Mouse (Mus musculus) E14TG2a.4 (cell line): ENCODE data around the gene Syp.

Experiments
- H3K27me3 ChIP-seq: 2 replicates; pipeline ENCODE4 v1.6.1; 2014; ENCODE audit warnings: low read length, control low read depth; ENCODE audit not compliant: insufficient read depth
- H3K36me3 ChIP-seq: 2 replicates; pipeline ENCODE4 v1.6.1; 2014; ENCODE audit warnings: low read length, control low read depth; ENCODE audit not compliant: insufficient read depth
- H3K4me1 ChIP-seq: replicated peaks from 2 replicates; pipeline ENCODE4 v1.6.1; 2014; ENCODE audit warnings: low read depth, low read length, control low read depth
- H3K4me3 ChIP-seq: replicated peaks from 2 replicates; pipeline ENCODE4 v1.5.1; 2014; ENCODE audit warnings: mild to moderate bottlenecking, low read length
- H3K9me3 ChIP-seq: 2 replicates; pipeline ENCODE4 v1.6.1; 2014; ENCODE audit warnings: low read length, control low read depth
- CTCF ChIP-seq: conservative IDR thresholded peaks from 2 replicates; pipeline ENCODE4 v1.5.1; 2014; ENCODE audit warnings: low read length
- NANOG ChIP-seq: IDR thresholded peaks from 2 replicates; pipeline ENCODE4 v1.6.1; 2014; ENCODE audit warnings: borderline replicate concordance, low read length, mixed read lengths
- POU5F1 ChIP-seq: IDR thresholded peaks from 2 replicates; pipeline ENCODE4 v1.6.1; 2014; ENCODE audit warnings: low read length, borderline replicate concordance

The Syp gene

DNA sequence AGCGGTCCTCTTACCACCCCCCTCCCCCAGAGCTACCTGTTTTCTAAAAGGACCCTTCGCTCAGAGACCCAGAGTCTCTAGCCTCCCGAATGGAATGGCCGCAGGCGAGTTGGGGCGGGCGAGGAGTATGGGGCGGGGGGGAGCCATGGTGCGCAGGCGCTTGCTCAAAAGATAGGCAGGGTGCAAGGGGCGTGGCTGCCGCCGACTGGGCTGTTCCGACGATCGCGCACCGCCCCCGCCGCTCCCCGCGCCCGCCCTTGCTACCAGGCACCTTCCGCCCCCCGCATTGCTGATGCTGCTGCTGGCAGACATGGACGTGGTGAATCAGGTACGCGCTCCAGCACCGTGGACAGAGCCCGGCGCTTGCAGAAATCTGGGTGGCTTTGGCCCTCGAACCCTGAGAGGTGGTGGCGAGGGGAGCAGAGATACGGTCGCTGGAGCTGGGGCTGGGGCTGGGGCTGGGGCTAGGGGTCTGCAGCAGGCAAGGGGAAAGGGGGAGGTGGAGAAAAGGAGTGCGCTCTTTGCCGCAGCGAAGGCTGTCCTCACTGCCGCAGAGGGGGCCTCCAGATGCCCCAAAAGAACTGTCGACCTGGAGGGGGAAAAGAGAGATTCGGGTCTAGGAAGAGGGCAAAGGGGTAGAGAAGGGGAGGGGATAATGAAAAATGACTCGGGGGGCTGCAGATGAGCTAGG, at the start of gene Syp:
Syp (plus strand) TSS at position 71 of the 691 bp plus-strand sequence.
- H3K4me3 ChIP-seq = peak within 1 kb of the TSS; percentile 53
- TF ChIP-seq CTCF = no peak
- TF ChIP-seq NANOG = no peak
- no peak for TF ChIP-seq POU5F1

DNA sequence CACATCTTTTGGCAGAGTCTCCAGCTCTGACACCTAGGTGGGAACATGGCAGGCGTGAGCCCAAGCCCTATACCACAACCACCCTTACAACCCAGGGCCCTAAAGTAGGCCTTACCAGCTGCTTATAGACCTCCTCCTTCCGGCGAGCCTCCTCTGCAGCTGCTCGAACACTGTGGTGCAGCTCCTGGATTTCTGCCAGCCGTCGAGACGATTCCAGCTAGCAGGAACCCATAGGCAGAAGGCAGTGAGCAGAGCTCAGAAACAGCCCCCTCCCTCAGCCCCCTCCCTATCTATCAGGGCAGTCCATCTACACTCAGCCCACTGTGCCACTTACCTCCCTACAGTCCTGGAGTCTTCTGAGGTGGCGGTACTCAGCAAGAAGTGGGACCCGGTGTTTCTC, 42.9 kb upstream of the Syp start:
- no peaks in the 10 kb centered on the region for H3K27me3 ChIP-seq
- TF ChIP-seq CTCF (no peak), POU5F1 (no peak), NANOG (no peak)
- H3K4me1 ChIP-seq = 0 out of 2 replicates have a peak, but pooled peaks cover 5% of the 10 kb centered on the region

More for the DNA sequence above, at the start of gene Syp:
- Histone ChIP-seq H3K27me3 (peaks cover 29% of the 10 kb centered on the region), H3K36me3 (no peaks in the 10 kb centered on the region), H3K4me1 (peaks cover 31% of the 10 kb centered on the region), H3K9me3 (no peaks in the 10 kb centered on the region)

DNA sequence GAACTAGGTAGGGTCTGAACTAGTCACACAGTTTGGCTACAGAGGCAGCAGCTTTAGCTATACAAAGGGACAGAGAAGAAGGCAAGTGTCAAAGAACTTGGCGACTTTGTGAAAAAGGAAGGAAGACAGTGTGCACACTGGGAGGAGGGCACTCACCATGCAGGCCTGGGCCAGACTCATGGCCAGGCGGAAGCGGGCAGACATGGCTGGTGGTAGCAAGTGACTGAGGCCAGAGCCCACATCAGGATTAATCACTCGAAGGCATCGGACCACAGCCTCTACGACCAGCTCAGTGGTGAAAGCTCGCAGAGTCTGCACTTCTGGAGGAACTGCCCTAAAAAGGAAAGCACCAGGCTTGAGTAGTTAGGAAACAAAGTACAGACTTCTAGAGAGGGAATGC, 34.3 kb upstream of the Syp start:
- H3K9me3 ChIP-seq = no peaks in the 10 kb centered on the region
- no peak overlapping the region for H3K4me3 ChIP-seq
- peaks cover 10% of the 10 kb centered on the region for H3K4me1 ChIP-seq
- H3K36me3 ChIP-seq = peaks cover 37% of the 10 kb centered on the region
- no peak for TF ChIP-seq CTCF
- TF ChIP-seq NANOG = no peak
- TF ChIP-seq POU5F1 = no peak
- H3K27me3 ChIP-seq = peaks cover 12% of the 10 kb centered on the region

More for the DNA sequence above, 42.9 kb upstream of the Syp start:
- H3K36me3 ChIP-seq = peaks cover 63% of the 10 kb centered on the region
- H3K9me3 ChIP-seq = no peaks in the 10 kb centered on the region
- no peak overlapping the region for H3K4me3 ChIP-seq

DNA sequence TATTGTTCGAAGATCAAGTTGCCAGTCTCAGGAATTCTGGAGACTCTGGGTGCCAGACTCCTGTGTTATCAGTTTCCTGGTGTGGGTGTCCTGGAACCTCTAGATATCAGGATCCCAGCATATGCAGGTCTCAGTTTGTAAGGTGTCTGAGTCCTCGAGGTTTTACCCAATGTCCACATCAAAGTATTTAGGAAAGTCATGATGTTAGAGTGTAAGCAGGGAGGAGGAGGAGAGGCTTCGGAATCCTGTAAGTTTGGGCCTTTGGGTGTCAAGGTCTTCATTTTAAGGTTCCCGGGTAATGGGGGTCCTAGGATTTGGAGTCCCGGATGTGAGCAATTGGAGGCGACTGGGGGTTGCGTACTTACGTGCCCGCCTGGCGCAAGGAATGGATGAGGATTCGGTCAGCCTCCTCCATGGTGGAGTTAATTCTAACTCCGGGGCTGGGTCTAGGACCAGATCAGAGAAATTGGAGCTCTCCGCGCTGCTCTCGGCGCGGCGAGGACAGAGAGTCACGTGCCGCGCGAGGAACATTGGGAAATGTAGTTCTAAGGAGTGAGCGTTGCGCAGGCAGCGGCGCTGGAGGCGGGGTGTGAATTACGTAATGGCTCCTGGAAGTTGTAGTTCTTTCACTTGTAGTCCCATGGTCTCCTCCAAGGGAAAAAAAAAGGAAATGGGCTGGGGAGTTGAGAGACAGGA, 33.2 kb upstream of the Syp start, which contains the start of gene Ccdc22:
Ccdc22 (minus strand) TSS at position 639 of the 696 bp plus-strand sequence.
- TF ChIP-seq NANOG (no peak), POU5F1 (no peak), CTCF (no peak)
- H3K27me3 ChIP-seq = peaks cover 20% of the 10 kb centered on the region
- H3K36me3 ChIP-seq = peaks cover 27% of the 10 kb centered on the region
- no peaks in the 10 kb centered on the region for H3K9me3 ChIP-seq
- H3K4me1 ChIP-seq = peaks cover 12% of the 10 kb centered on the region
- H3K4me3 ChIP-seq = peak within 1 kb of the TSS; percentile 76

DNA sequence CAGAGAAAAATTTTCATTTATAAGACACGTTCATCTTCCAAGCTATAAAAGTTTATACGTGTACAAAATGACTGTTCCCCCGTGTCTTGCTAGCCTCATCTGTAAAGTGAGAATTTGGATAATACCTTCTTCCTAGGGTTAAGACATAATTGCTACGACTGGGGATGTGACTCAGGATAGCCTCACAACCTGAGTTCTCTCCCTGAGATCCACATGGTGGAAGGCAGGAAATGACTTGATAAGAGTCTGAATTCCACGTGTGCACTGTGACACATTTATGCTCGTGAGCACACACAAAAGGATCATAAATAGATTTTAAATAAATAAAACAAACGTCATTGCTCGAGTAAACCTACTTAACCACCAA, 32.7 kb upstream of the Syp start:
- Histone ChIP-seq H3K36me3 (peaks cover 22% of the 10 kb centered on the region), H3K27me3 (peaks cover 25% of the 10 kb centered on the region), H3K4me1 (peaks cover 17% of the 10 kb centered on the region), H3K4me3 (no peak overlapping the region), H3K9me3 (no peaks in the 10 kb centered on the region)
- TF ChIP-seq CTCF = no peak
- no peak for TF ChIP-seq NANOG

DNA sequence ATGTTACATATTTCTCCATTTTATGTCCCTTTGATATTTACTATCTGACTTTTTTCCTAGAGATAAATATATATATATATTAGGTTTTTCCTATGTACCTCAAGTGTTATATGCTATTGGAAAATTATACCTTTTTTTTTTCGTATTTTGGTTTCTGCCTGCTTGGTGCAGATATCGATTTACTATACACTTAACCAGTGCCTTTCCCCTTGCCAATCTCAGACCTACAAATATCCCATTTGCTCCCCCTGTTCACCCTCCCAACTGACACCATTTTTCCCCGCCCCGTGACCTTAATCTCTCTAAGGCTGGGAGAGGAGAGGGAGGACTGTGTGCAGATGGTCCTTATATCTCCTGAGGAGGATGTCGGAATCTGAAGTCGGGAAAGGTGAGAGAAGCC, 31.5 kb upstream of the Syp start, which contains the start of gene Cacna1f:
Cacna1f (plus strand) TSS at position 301 of the 400 bp plus-strand sequence.
- Histone ChIP-seq H3K4me3 (no peak within 1 kb of the TSS), H3K27me3 (peaks cover 36% of the 10 kb centered on the region), H3K9me3 (no peaks in the 10 kb centered on the region), H3K4me1 (peaks cover 24% of the 10 kb centered on the region), H3K36me3 (peaks cover 19% of the 10 kb centered on the region)
- no peak for TF ChIP-seq CTCF
- no peak for TF ChIP-seq POU5F1
- TF ChIP-seq NANOG = no peak

DNA sequence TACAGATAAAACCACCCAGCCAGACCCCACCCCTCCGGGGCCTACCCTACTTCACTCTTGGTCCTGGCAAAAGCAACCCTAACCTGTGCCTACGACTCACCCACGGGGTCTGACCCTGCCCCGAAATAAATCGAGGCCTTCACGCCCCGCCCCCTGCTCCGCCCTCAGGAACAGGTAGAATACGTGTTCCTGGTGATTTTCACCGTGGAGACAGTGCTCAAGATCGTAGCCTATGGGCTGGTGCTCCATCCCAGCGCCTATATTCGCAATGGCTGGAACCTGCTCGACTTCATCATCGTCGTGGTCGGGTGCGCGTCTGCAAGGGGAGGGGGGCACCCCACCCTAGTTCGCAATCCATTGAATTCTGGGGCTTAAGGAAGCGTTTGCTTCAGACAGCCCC, 28.2 kb upstream of the Syp start:
- no peaks in the 10 kb centered on the region for H3K9me3 ChIP-seq

DNA sequence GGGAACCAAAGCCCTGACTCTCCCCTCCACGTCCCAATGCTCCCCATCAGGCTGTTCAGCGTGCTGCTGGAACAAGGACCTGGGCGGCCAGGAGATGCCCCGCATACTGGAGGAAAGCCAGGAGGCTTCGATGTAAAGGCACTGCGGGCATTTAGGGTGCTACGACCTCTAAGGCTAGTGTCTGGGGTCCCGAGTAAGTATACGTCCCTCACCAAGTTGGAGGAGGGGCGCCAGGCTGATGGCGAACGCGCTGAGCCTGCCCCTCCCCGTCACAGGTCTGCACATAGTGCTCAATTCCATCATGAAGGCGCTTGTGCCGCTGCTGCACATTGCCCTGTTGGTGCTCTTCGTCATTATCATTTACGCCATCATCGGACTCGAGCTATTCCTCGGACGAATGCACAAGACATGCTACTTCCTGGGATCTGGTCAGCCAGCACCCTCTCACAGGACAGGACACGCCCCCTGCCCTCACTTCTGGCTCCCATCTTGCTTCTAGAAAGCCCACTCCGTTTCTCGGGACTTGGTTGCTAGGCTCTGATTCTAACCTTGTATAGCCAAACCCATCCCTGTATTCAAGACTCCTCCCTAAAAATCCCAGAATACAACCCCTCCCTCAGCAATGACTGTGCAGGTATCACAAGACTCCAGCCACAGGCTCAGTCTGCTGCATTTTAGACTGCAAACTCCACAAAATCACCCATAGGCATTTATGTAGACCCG, 27.6 kb upstream of the Syp start:
- TF ChIP-seq CTCF = no peak
- TF ChIP-seq POU5F1 = no peak
- TF ChIP-seq NANOG = no peak
- H3K36me3 ChIP-seq = no peaks in the 10 kb centered on the region
- H3K27me3 ChIP-seq = peaks cover 36% of the 10 kb centered on the region
- peaks cover 14% of the 10 kb centered on the region; the same call in 1 of the 2 replicates for H3K4me1 ChIP-seq
- H3K4me3 ChIP-seq = peak overlapping the region; percentile 69
- no peaks in the 10 kb centered on the region for H3K9me3 ChIP-seq

More for the DNA sequence above, 28.2 kb upstream of the Syp start:
- Histone ChIP-seq H3K4me1 (peaks cover 14% of the 10 kb centered on the region; the same call in 1 of the 2 replicates), H3K27me3 (peaks cover 36% of the 10 kb centered on the region), H3K36me3 (no peaks in the 10 kb centered on the region), H3K4me3 (peak overlapping the region; percentile 69)
- no peak for TF ChIP-seq POU5F1
- no peak for TF ChIP-seq CTCF
